9 mouse cellular contexts compared by ENCODE assay signal in genomic region chr11:77687541-77688131, GRCm38 (mm10). TPM values are rescaled to one million over a fixed set of nuclear protein-coding genes. Genes with fewer than 3 reads are reported as not detected.
DNase-seq lines count a peak whose midpoint lies in the region; ATAC-seq and TF ChIP-seq lines count a peak whose summit lies in the region.
"Had no signal": no experiment of that assay in that cellular context is flagged by ENCODE, and none has a peak within 500 bp of the region (broad histone marks: within the 10 kb centered on the region; RNA-seq: fewer than 3 reads in every experiment).

No protein-coding gene starts in this region.

- H3K4me1 ChIP-seq in embryonic facial prominence, embryonic 13.5 days, result peaks cover 8% of the 10 kb centered on the region
- peaks cover 7% of the 10 kb centered on the region; the same call in 1 of the 2 replicates for H3K4me1 ChIP-seq in heart, embryonic 10.5 days
- peaks cover 8% of the 10 kb centered on the region; the same call in 1 of the 2 replicates for H3K4me1 ChIP-seq in kidney, postnatal 0 days (replicated peaks; ENCODE audit: insufficient read depth, low read length)

- no peak for ATAC-seq in embryonic facial prominence, embryonic 13.5 days (ENCODE audit: insufficient number of reproducible peaks, insufficient read depth, low FRiP score, low TSS enrichment, low read depth)
- ATAC-seq in kidney, postnatal 0 days (replicated peaks; ENCODE audit: low FRiP score, low read depth), result no peak

- no peak for TF ChIP-seq CTCF in kidney, postnatal 0 days (IDR thresholded peaks at IDR 0.05; ENCODE audit: low read depth)

- DNase-seq in A20 (ENCODE audit: low read depth, low spot score), result peak; percentile 43
- DNase-seq in adrenal gland, postnatal 14 days, result peak; percentile 55
- peak; percentile 80 for DNase-seq in heart, embryonic 10.5 days (ENCODE audit: low spot score)
- peak; percentile 82 for DNase-seq in kidney, postnatal 0 days (ENCODE audit: low spot score)
- DNase-seq in lung, adult 18-20 months, result peak; percentile 52 to 53
- DNase-seq in ovary, postnatal 14 days (ENCODE audit: low spot score), result peak; percentile 15
- DNase-seq in thymus, postnatal 25 days, result peak; percentile 51

- no peaks in the 10 kb centered on the region for H3K27me3 ChIP-seq in embryonic facial prominence, embryonic 13.5 days
- H3K27me3 ChIP-seq in heart, embryonic 10.5 days (ENCODE audit: insufficient read depth, poor library complexity, severe bottlenecking), result no peaks in the 10 kb centered on the region
- no peaks in the 10 kb centered on the region for H3K27me3 ChIP-seq in kidney, postnatal 0 days (ENCODE audit: insufficient read depth, low read length)

- H3K9ac ChIP-seq in embryonic facial prominence, embryonic 13.5 days, result peak overlapping the region; percentile 99
- peak overlapping the region; percentile 98 for H3K9ac ChIP-seq in kidney, postnatal 0 days (ENCODE audit: low read depth, low read length)

- peak overlapping the region; percentile 71 for H3K4me2 ChIP-seq in embryonic facial prominence, embryonic 13.5 days
- H3K4me2 ChIP-seq in kidney, postnatal 0 days (ENCODE audit: low read length), result peak overlapping the region; percentile 69

- peak overlapping the region; percentile 99 for H3K27ac ChIP-seq in embryonic facial prominence, embryonic 13.5 days
- peak overlapping the region; percentile 99 for H3K27ac ChIP-seq in heart, embryonic 10.5 days
- peak overlapping the region; percentile 95 for H3K27ac ChIP-seq in kidney, postnatal 0 days

- peaks cover 18% of the 10 kb centered on the region for H3K36me3 ChIP-seq in embryonic facial prominence, embryonic 13.5 days
- H3K36me3 ChIP-seq in heart, embryonic 10.5 days, result peaks cover 35% of the 10 kb centered on the region
- H3K36me3 ChIP-seq in kidney, postnatal 0 days (ENCODE audit: insufficient read depth, low read length), result peaks cover 12% of the 10 kb centered on the region; the same call in 1 of the 2 replicates

- no peaks in the 10 kb centered on the region for H3K9me3 ChIP-seq in embryonic facial prominence, embryonic 13.5 days
- H3K9me3 ChIP-seq in heart, embryonic 10.5 days, result no peaks in the 10 kb centered on the region
- no peaks in the 10 kb centered on the region for H3K9me3 ChIP-seq in kidney, postnatal 0 days (replicated peaks; ENCODE audit: low read length)

- WGBS in embryonic facial prominence, embryonic 13.5 days, result under 1% methylated on average over 38 of the region's 40 CpGs
- under 1% methylated on average over 40 of the region's 40 CpGs for WGBS in heart, embryonic 10.5 days
- 1% methylated on average over 36 of the region's 40 CpGs for WGBS in kidney, postnatal 0 days

- peak overlapping the region; percentile 99 for H3K4me3 ChIP-seq in embryonic facial prominence, embryonic 13.5 days
- H3K4me3 ChIP-seq in heart, embryonic 10.5 days, result peak overlapping the region; percentile 83
- H3K4me3 ChIP-seq in kidney, postnatal 0 days (replicated peaks; ENCODE audit: low read depth, low read length), result peak overlapping the region; percentile 65

RNA-seq across cellular contexts. Expression of gene Nufip2, which starts 1.7 kb away (rescaled TPM):
- total RNA-seq in adrenal gland, postnatal 14 days (2021), result 77.1 and 82.5 TPM in 2 replicates
- 5.2 and 5.9 TPM in 2 replicates for polyA plus RNA-seq in embryonic facial prominence, embryonic 13.5 days (2015; fragmentation: Nextera tagmentation; extraction: Ambion mirVana)
- 3.9 TPM in 2 replicates for polyA plus RNA-seq in heart, embryonic 10.5 days (2016; fragmentation: Nextera tagmentation; extraction: Ambion mirVana)
- 3.9 and 4.4 TPM in 2 replicates for polyA plus RNA-seq in kidney, postnatal 0 days (2015; fragmentation: Nextera tagmentation; extraction: Ambion mirVana)

RNA-seq across cellular contexts. Expression of gene Cryba1, which starts 37.4 kb away (rescaled TPM):
- total RNA-seq in adrenal gland, postnatal 14 days (2021), result not detected in 2 replicates
- 1.1 TPM in 1 of 2 replicates, not detected in the other for polyA plus RNA-seq in embryonic facial prominence, embryonic 13.5 days (2015; fragmentation: Nextera tagmentation; extraction: Ambion mirVana)
- polyA plus RNA-seq in heart, embryonic 10.5 days (2016; fragmentation: Nextera tagmentation; extraction: Ambion mirVana), result 0.18 TPM in 1 of 2 replicates, not detected in the other
- polyA plus RNA-seq in kidney, postnatal 0 days (2015; fragmentation: Nextera tagmentation; extraction: Ambion mirVana), result not detected in 2 replicates
- total RNA-seq: common myeloid progenitor, adult 5-6 weeks had no signal

Comparison
In these comparisons a context has a peak if more than half of its experiments do, and no peak if none do; other contexts are left out.
1. DNase-seq: peak in every context shown above with its lines; median percentile 82 in kidney, postnatal 0 days; 80 in heart, embryonic 10.5 days; 55 in adrenal gland, postnatal 14 days; 52 in lung, adult 18-20 months; 51 in thymus, postnatal 25 days; 43 in A20; 15 in ovary, postnatal 14 days.